Mouse (Mus musculus): ENCODE measurements around the gene Ost4. TPM values are rescaled to one million over a fixed set of nuclear protein-coding genes. Genes with fewer than 3 reads are reported as not detected.
A peak's percentile ranks its signal among the peaks of the same experiment; 100 is the strongest.

Ost4 gene
- polyA plus RNA-seq, 1 experiment from 2014 or later: 376 TPM

GRCm38 (mm10) chr5:30927945-30928529 lies 20.4 kb upstream of the Ost4 start:
- Histone ChIP-seq H3K9ac (ENCODE audit: low read length) (no peak overlapping the region), H3K9me3 (ENCODE audit: control insufficient read depth, low read length) (no peaks in the 10 kb centered on the region), H3K4me3 (ENCODE audit: low read depth, low read length) (no peak overlapping the region), H3K27me3 (ENCODE audit: control insufficient read depth, insufficient read depth, low read length) (no peaks in the 10 kb centered on the region), H3K36me3 (ENCODE audit: control insufficient read depth, insufficient read depth, low read length) (no peaks in the 10 kb centered on the region), H3K27ac (ENCODE audit: low read depth, low read length) (no peak overlapping the region), H3K4me2 (no peak overlapping the region), H3K4me1 (ENCODE audit: control insufficient read depth, insufficient read depth, low read length) (no peaks in the 10 kb centered on the region)
- DNase-seq (ENCODE audit: low spot score, missing footprints) (no peak), ATAC-seq (ENCODE audit: low FRiP score) (peak; percentile 42; the same call in 1 of the 2 replicates)
- 41% methylated on average over 7 of the region's 7 CpGs for WGBS

- H3K9ac ChIP-seq (ENCODE audit: low read length): no peak overlapping the region
- no peaks in the 10 kb centered on the region for H3K27me3 ChIP-seq (ENCODE audit: control insufficient read depth, insufficient read depth, low read length)
- H3K4me2 ChIP-seq: no peak overlapping the region
- ATAC-seq (ENCODE audit: low FRiP score) (no peak), DNase-seq (ENCODE audit: low spot score, missing footprints) (no peak)
- H3K9me3 ChIP-seq (ENCODE audit: control insufficient read depth, low read length): no peaks in the 10 kb centered on the region
- H3K27ac ChIP-seq (ENCODE audit: low read depth, low read length): no peak overlapping the region
- H3K4me3 ChIP-seq (ENCODE audit: low read depth, low read length): no peak overlapping the region
- no peaks in the 10 kb centered on the region for H3K36me3 ChIP-seq (ENCODE audit: control insufficient read depth, insufficient read depth, low read length)
- peaks cover 10% of the 10 kb centered on the region for H3K4me1 ChIP-seq (ENCODE audit: control insufficient read depth, insufficient read depth, low read length)
- 79% methylated on average over 2 of the region's 2 CpGs for WGBS
These were observed 18.5 kb upstream of the Ost4 start for GRCm38 (mm10) chr5:30926073-30926472.

- 92% methylated on average over 5 of the region's 5 CpGs for WGBS
- Histone ChIP-seq H3K4me3 (ENCODE audit: low read depth, low read length) (no peak overlapping the region), H3K27me3 (ENCODE audit: control insufficient read depth, insufficient read depth, low read length) (no peaks in the 10 kb centered on the region; the same call in 1 of the 2 replicates), H3K4me1 (ENCODE audit: control insufficient read depth, insufficient read depth, low read length) (peaks cover 10% of the 10 kb centered on the region), H3K4me2 (no peak overlapping the region), H3K9ac (ENCODE audit: low read length) (no peak overlapping the region), H3K36me3 (ENCODE audit: control insufficient read depth, insufficient read depth, low read length) (no peaks in the 10 kb centered on the region), H3K9me3 (ENCODE audit: control insufficient read depth, low read length) (no peaks in the 10 kb centered on the region), H3K27ac (ENCODE audit: low read depth, low read length) (no peak overlapping the region)
- DNase-seq (ENCODE audit: low spot score, missing footprints): no peak
- ATAC-seq (ENCODE audit: low FRiP score): no peak
These were observed 17.6 kb upstream of the Ost4 start for GRCm38 (mm10) chr5:30925217-30925616.

GRCm38 (mm10) chr5:30924614-30925013 lies 17.0 kb upstream of the Ost4 start:
- ATAC-seq (ENCODE audit: low FRiP score) (no peak), DNase-seq (ENCODE audit: low spot score, missing footprints) (no peak)
- 82% methylated on average over 8 of the region's 8 CpGs for WGBS
- Histone ChIP-seq H3K9ac (ENCODE audit: low read length) (no peak overlapping the region), H3K4me2 (no peak overlapping the region), H3K27me3 (ENCODE audit: control insufficient read depth, insufficient read depth, low read length) (no peaks in the 10 kb centered on the region; the same call in 1 of the 2 replicates), H3K4me3 (ENCODE audit: low read depth, low read length) (no peak overlapping the region), H3K27ac (ENCODE audit: low read depth, low read length) (no peak overlapping the region), H3K4me1 (ENCODE audit: control insufficient read depth, insufficient read depth, low read length) (peaks cover 10% of the 10 kb centered on the region), H3K36me3 (ENCODE audit: control insufficient read depth, insufficient read depth, low read length) (no peaks in the 10 kb centered on the region), H3K9me3 (ENCODE audit: control insufficient read depth, low read length) (no peaks in the 10 kb centered on the region)

GRCm38 (mm10) chr5:30923119-30923518 lies 15.5 kb upstream of the Ost4 start:
- Histone ChIP-seq H3K27ac (ENCODE audit: low read depth, low read length) (no peak overlapping the region), H3K36me3 (ENCODE audit: control insufficient read depth, insufficient read depth, low read length) (no peaks in the 10 kb centered on the region; the same call in 1 of the 2 replicates), H3K4me3 (ENCODE audit: low read depth, low read length) (no peak overlapping the region), H3K27me3 (ENCODE audit: control insufficient read depth, insufficient read depth, low read length) (no peaks in the 10 kb centered on the region; the same call in 1 of the 2 replicates), H3K4me2 (no peak overlapping the region), H3K9ac (ENCODE audit: low read length) (no peak overlapping the region), H3K9me3 (ENCODE audit: control insufficient read depth, low read length) (no peaks in the 10 kb centered on the region), H3K4me1 (ENCODE audit: control insufficient read depth, insufficient read depth, low read length) (peaks cover 10% of the 10 kb centered on the region)
- DNase-seq (ENCODE audit: low spot score, missing footprints): no peak
- no peak for ATAC-seq (ENCODE audit: low FRiP score)
- 92% methylated on average over 6 of the region's 6 CpGs for WGBS

GRCm38 (mm10) chr5:30922581-30923041 lies 15.0 kb upstream of the Ost4 start:
- 73% methylated on average over 10 of the region's 10 CpGs for WGBS
- Histone ChIP-seq H3K36me3 (ENCODE audit: control insufficient read depth, insufficient read depth, low read length) (no peaks in the 10 kb centered on the region; the same call in 1 of the 2 replicates), H3K27ac (ENCODE audit: low read depth, low read length) (no peak overlapping the region), H3K4me2 (peak overlapping the region; percentile 86; the same call in 1 of the 2 replicates), H3K9ac (ENCODE audit: low read length) (no peak overlapping the region), H3K4me1 (ENCODE audit: control insufficient read depth, insufficient read depth, low read length) (peaks cover 10% of the 10 kb centered on the region), H3K9me3 (ENCODE audit: control insufficient read depth, low read length) (no peaks in the 10 kb centered on the region), H3K4me3 (ENCODE audit: low read depth, low read length) (no peak overlapping the region), H3K27me3 (ENCODE audit: control insufficient read depth, insufficient read depth, low read length) (no peaks in the 10 kb centered on the region; the same call in 1 of the 2 replicates)
- ATAC-seq (ENCODE audit: low FRiP score) (no peak), DNase-seq (ENCODE audit: low spot score, missing footprints) (no peak)

- under 1% methylated on average over 40 of the region's 40 CpGs for whole genome bisulfite sequencing
- peak within 1 kb of the TSS; percentile 48 for H3K4me3 ChIP-seq (ENCODE audit: low read depth, low read length)
- H3K27me3 ChIP-seq (ENCODE audit: control insufficient read depth, insufficient read depth, low read length): no peaks in the 10 kb centered on the region; the same call in 1 of the 2 replicates
- H3K27ac ChIP-seq (ENCODE audit: low read depth, low read length): peak within 1 kb of the TSS; percentile 20; the same call in 1 of the 2 replicates
- peak within 1 kb of the TSS; percentile 86 for H3K4me2 ChIP-seq
- peaks cover 10% of the 10 kb centered on the region for H3K4me1 ChIP-seq (ENCODE audit: control insufficient read depth, insufficient read depth, low read length)
- DNase-seq (ENCODE audit: low spot score, missing footprints) (peak; percentile 99), ATAC-seq (ENCODE audit: low FRiP score) (peak; percentile 84)
- no peaks in the 10 kb centered on the region; the same call in 1 of the 2 replicates for H3K36me3 ChIP-seq (ENCODE audit: control insufficient read depth, insufficient read depth, low read length)
- no peaks in the 10 kb centered on the region for H3K9me3 ChIP-seq (ENCODE audit: control insufficient read depth, low read length)
- H3K9ac ChIP-seq (ENCODE audit: low read length): peak within 1 kb of the TSS; percentile 69
These were observed 13.9 kb upstream of the Ost4 start, which contains the start of gene Khk for GRCm38 (mm10) chr5:30921256-30922033. Gene Khk (plus strand): TSS chr5:30921431.

GRCm38 (mm10) chr5:30920621-30921020 lies 13.0 kb upstream of the Ost4 start:
- H3K4me3 ChIP-seq (ENCODE audit: low read depth, low read length): no peak overlapping the region

More at GRCm38 (mm10) chr5:30920621-30921020, 13.0 kb upstream of the Ost4 start:
- Histone ChIP-seq H3K27ac (ENCODE audit: low read depth, low read length) (no peak overlapping the region), H3K36me3 (ENCODE audit: control insufficient read depth, insufficient read depth, low read length) (no peaks in the 10 kb centered on the region; the same call in 1 of the 2 replicates), H3K27me3 (ENCODE audit: control insufficient read depth, insufficient read depth, low read length) (no peaks in the 10 kb centered on the region; the same call in 1 of the 2 replicates), H3K4me1 (ENCODE audit: control insufficient read depth, insufficient read depth, low read length) (peaks cover 16% of the 10 kb centered on the region), H3K4me2 (no peak overlapping the region), H3K9ac (ENCODE audit: low read length) (no peak overlapping the region), H3K9me3 (ENCODE audit: control insufficient read depth, low read length) (no peaks in the 10 kb centered on the region)
- WGBS: 67% methylated on average over 19 of the region's 19 CpGs
- ATAC-seq (ENCODE audit: low FRiP score): no peak; the same call in 1 of the 2 replicates
- DNase-seq (ENCODE audit: low spot score, missing footprints): no peak

All from midbrain, embryonic 11.5 days (tissue).